Mouse (Mus musculus) kidney, adult 2 months (tissue): ENCODE data around the gene Plxna2. TPM values are rescaled to one million over a fixed set of nuclear protein-coding genes. Genes with fewer than 3 reads are reported as not detected.

ENCODE experiments used
- DNase-seq: peaks from one replicate; pipeline ENCODE4 v3.0.0; 2021
- H3K27ac ChIP-seq: fragments of 200-500 bp; 2 replicates; pipeline ENCODE4 v1.5.1; 2012; ENCODE audit warnings: low read depth, low read length, control low read depth, inconsistent platforms; ENCODE audit not compliant: insufficient read depth
- H3K27me3 ChIP-seq: fragments of 200-500 bp; replicated peaks from 2 replicates; pipeline ENCODE4 v1.6.1; 2012; ENCODE audit warnings: mild to moderate bottlenecking, moderate library complexity, low read length, inconsistent platforms; ENCODE audit not compliant: control insufficient read depth, insufficient read depth
- H3K36me3 ChIP-seq: fragments of 200-500 bp; 2 replicates; pipeline ENCODE4 v1.6.1; 2012; ENCODE audit warnings: mild to moderate bottlenecking, moderate library complexity, low read length, inconsistent platforms; ENCODE audit not compliant: control insufficient read depth, insufficient read depth
- H3K4me1 ChIP-seq: fragments of 200-500 bp; 2 replicates; pipeline ENCODE4 v1.6.1; 2011; ENCODE audit warnings: low read length; ENCODE audit not compliant: control insufficient read depth, insufficient read depth
- H3K4me3 ChIP-seq: fragments of 200-500 bp; 2 replicates; pipeline ENCODE4 v1.5.1; 2011; ENCODE audit warnings: mild to moderate bottlenecking, low read depth, low read length, control low read depth; ENCODE audit not compliant: insufficient read depth
- CTCF ChIP-seq: fragments of 200-500 bp; conservative IDR thresholded peaks from 2 replicates; pipeline ENCODE4 v1.5.1; 2011; ENCODE audit warnings: low read depth, mild to moderate bottlenecking, control low read depth, low read length, moderate library complexity, mixed read lengths; ENCODE audit not compliant: insufficient read depth, insufficient read length
- POLR2A ChIP-seq: fragments of 200-500 bp; IDR thresholded peaks from one replicate; pipeline ENCODE4 v1.6.1; 2011; ENCODE audit warnings: low read depth, low read length, control low read depth
- WGBS: fragments of 180-500 bp; shearing (Covaris S2); methylation state at CpG from one replicate; pipeline ENCODE4 v1.1.7; 2018; 5-methylcytosine and 5-hydroxymethylcytosine counted together
- polyA plus RNA-seq: library from polyadenylated mRNA; depleted of rRNA; stranded (reverse); fragments of >200 nt; gene quantifications from 2 replicates; pipeline ENCODE4 v1.2.3, GENCODE M21; 2012

The Plxna2 gene
- polyA plus RNA-seq, 1 experiment = 5.1 TPM

DNA sequence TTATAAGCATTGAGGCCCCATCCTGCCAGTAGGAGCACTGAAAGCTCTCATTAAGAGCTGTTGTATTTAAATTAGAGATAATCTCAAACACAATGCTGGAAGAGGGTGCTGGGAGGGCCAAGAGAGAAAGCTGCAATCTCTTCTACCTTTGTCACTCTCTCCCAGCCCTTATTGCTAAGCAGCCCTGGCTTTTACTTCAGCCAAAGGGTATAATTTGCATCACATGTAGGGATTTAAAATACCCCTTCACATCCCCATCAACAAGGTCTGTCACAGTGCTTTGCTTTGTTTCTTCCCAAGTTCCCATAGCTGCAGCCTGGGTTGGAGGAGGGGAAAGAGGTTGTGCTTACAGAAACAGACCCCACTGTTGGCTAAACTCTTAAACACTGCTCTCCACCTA lies 180.5 kb downstream of the Plxna2 start:
- Histone ChIP-seq H3K4me1 (no peaks in the 10 kb centered on the region), H3K4me3 (no peak overlapping the region), H3K27me3 (no peaks in the 10 kb centered on the region), H3K27ac (no peak overlapping the region), H3K36me3 (no peaks in the 10 kb centered on the region; the same call in none of the 2 replicates)
- TF ChIP-seq CTCF (no peak), POLR2A (no peak)
- DNase-seq = no peak

DNA sequence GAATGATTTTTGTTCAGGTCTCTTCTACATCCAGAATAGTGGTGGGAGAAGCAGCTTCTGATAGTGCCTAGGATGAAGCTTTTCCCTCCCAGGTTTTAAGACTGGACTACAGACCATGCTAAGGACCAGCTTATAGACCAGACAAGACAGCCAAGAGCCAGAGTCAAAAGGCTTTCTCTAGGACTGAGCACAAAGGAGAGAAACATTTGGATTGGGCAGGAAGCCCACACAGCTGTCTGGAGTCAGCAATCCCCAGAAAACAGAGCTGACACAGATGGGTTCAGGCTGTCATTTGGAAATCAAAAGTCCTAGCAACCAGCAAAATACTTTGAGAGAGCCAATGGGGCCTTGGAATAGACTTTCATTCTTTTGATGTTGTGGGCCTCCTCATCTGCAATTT lies 190.2 kb downstream of the Plxna2 start:
- H3K27ac ChIP-seq = no peak overlapping the region
- peaks cover 6% of the 10 kb centered on the region; the same call in 1 of the 2 replicates for H3K36me3 ChIP-seq
- H3K27me3 ChIP-seq = no peaks in the 10 kb centered on the region
- H3K4me3 ChIP-seq = no peak overlapping the region
- no peaks in the 10 kb centered on the region for H3K4me1 ChIP-seq
- DNase-seq = peak; percentile 16
- TF ChIP-seq POLR2A (no peak), CTCF (no peak)

DNA sequence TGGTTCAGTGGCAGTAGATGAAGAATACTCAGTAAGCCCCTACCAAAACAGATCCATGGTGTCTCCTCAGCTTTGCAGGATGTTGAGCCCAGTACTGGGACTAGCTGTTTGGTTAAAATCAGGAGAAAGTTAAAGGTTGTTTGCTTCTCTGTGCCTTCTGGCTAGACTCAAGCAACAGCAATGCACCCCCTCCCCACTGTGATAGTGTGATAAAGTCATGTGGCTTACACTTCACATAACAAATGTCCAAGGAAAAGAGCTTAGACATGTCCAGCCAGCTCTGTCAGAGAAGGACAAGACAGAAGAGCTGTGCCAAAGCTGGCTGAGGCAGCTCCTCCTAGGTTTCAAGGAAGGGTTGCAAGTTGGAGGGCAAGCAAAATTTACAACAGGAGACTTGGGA lies 190.7 kb downstream of the Plxna2 start:
- Histone ChIP-seq H3K4me1 (no peaks in the 10 kb centered on the region), H3K4me3 (no peak overlapping the region), H3K27me3 (no peaks in the 10 kb centered on the region), H3K27ac (no peak overlapping the region), H3K36me3 (peaks cover 6% of the 10 kb centered on the region; the same call in 1 of the 2 replicates)
- TF ChIP-seq POLR2A (no peak), CTCF (no peak)
- no peak for DNase-seq

DNA sequence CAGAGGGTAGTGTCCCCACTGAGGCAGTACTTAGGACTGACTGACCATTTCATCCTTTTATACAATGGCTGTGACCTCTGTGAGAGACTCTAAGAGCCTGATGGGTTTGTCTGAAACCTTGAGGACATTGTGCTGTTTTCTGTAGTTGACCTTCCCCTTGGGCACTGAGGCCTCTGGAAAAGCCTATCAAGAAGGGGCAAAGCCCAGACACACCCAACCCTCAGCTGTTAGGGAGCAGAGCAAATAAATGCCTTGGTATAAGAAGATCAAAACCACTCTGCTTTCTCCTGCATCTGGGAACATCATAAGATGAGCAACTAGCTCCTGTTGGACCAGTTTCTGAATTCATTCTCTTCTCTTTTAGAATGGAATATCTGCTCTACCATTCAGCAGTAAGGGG lies 191.6 kb downstream of the Plxna2 start:
- Histone ChIP-seq H3K27me3 (no peaks in the 10 kb centered on the region), H3K4me1 (no peaks in the 10 kb centered on the region), H3K4me3 (no peak overlapping the region), H3K36me3 (peaks cover 6% of the 10 kb centered on the region; the same call in 1 of the 2 replicates), H3K27ac (no peak overlapping the region)
- TF ChIP-seq POLR2A = no peak
- TF ChIP-seq CTCF = no peak
- no peak for DNase-seq

- 71% methylated on average over 5 of the region's 5 CpGs for WGBS
- Histone ChIP-seq H3K27me3 (no peaks in the 10 kb centered on the region), H3K36me3 (peaks cover 1% of the 10 kb centered on the region; the same call in 1 of the 2 replicates), H3K4me1 (no peaks in the 10 kb centered on the region), H3K27ac (no peak overlapping the region), H3K4me3 (no peak overlapping the region)
- DNase-seq = no peak
- TF ChIP-seq POLR2A (no peak), CTCF (no peak)
Observed at GRCm38 (mm10) chr1:194814187-194814586, 196.2 kb downstream of the Plxna2 start.

DNA sequence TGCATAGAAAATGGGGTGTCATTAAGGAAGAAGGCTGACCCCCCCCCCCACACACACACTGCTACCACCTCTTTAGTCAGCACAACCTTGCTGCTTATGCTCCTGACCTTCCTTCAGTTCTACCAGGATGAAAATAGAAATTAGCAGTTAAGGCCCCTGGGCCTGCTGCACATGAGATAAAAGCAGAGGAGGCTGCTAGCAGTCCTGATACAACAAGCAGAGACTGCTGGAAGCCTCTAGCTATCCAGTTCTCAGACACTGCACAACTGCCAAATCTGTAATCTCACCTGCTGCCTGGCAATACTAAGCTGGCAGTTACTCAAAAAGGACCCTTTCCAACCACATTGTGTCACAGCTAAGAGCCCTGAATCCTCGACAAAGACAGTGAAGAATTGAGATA lies 197.5 kb downstream of the Plxna2 start:
- no peak for DNase-seq
- Histone ChIP-seq H3K4me3 (no peak overlapping the region), H3K36me3 (peaks cover 1% of the 10 kb centered on the region; the same call in 1 of the 2 replicates), H3K27ac (no peak overlapping the region), H3K4me1 (no peaks in the 10 kb centered on the region), H3K27me3 (no peaks in the 10 kb centered on the region)
- WGBS = 90% methylated on average over 1 of the region's 1 CpGs
- no peak for TF ChIP-seq POLR2A
- TF ChIP-seq CTCF = no peak

GRCm38 (mm10) chr1:194816913-194817312 lies 198.9 kb downstream of the Plxna2 start:
- no peak overlapping the region for H3K27ac ChIP-seq
- WGBS = 40% methylated on average over 2 of the region's 2 CpGs
- DNase-seq = peak; percentile 63

GRCm38 (mm10) chr1:194820953-194821352 lies 202.9 kb downstream of the Plxna2 start:
- Histone ChIP-seq H3K4me1 (no peaks in the 10 kb centered on the region), H3K36me3 (no peaks in the 10 kb centered on the region), H3K27me3 (no peaks in the 10 kb centered on the region), H3K27ac (no peak overlapping the region), H3K4me3 (no peak overlapping the region)
- WGBS = 81% methylated on average over 4 of the region's 4 CpGs
- DNase-seq = no peak
- TF ChIP-seq CTCF (no peak), POLR2A (no peak)

More at GRCm38 (mm10) chr1:194816913-194817312, 198.9 kb downstream of the Plxna2 start:
- Histone ChIP-seq H3K4me3 (no peak overlapping the region), H3K27me3 (no peaks in the 10 kb centered on the region), H3K4me1 (no peaks in the 10 kb centered on the region), H3K36me3 (peaks cover 1% of the 10 kb centered on the region; the same call in 1 of the 2 replicates)
- TF ChIP-seq POLR2A = no peak
- peak; percentile 88 for TF ChIP-seq CTCF
